Mouse (Mus musculus) brain, embryonic 18.5 days (tissue): ENCODE results near the gene Sdad1.

Experiments
- DNase-seq: peaks from one replicate; pipeline ENCODE4 v3.0.0-alpha.2; 2012; ENCODE audit warnings: low read depth, low spot score

Sdad1 gene

GRCm38 (mm10) chr5:92240769-92241168 lies 69.5 kb downstream of the Sdad1 start:
- DNase-seq = no peak

DNA sequence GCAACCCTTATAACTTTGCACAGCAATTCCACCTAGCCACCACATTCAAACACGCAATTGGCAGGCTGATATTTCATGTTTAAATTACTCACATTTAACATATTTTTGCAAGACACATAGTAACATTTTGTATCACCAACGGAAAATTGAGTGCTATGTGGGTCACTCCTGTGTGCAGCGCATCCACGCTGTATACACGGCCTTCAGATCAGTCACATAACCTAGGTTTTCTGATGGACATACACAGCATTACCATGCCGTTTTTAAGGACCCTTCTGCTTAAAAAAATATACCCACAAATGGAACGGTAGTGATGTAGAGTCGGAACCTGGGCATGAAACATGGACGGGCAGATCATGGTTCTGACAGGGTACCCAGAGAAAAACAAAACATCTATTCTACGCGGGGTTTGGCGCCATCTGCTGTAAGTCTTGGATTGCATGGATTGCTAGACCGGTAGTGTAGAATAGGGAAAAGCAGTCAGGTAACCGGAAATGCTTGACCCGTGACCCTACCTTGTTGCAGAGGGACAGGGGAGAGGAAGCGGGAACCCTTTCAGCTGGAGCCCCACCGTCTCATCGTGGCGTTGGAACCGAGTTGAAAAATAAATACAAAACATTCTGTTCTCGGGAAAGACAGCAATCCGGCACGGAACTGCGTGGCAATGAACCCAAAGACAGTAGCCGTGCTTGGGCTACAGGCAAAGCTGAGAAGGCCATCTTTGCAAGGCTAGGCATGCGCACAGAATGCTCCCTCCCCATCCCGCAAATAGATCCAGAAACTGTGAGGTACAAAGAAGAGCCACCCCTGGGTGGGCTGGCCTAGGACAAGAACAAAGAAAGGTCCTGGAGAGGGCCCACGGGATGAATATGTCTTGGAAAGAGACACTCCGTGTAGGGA lies 70.7 kb downstream of the Sdad1 start:
- no peak for DNase-seq

DNA sequence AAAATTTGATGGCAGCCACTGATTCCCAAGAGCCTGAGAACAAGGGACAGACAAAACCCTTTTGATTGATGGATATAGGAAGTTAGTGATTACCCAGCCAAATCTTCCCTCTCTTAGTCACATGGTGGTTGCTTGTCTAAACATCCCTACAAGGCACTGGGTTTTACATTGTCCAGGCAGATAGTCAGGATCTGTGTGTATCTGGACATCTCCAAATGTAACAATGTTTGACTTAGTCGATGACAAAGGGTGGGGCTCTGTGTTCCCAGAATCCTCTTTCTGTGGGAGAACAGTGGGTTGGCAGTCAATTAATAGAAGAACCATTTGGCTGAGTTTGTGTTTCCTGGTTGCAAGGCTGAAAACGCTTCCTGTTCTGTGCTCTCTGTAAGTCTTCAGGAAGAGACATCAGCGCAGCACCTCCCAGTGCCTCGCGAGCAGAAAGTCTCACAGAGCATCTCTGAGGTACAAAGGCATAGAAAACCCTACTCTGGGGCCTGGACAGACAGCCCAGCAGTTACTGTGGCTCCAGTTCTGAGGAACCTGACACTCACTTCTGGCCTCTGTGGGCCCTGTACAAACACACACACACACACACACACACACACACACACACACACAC lies 75.2 kb downstream of the Sdad1 start:
- no peak for DNase-seq
